Mouse (Mus musculus) layer of hippocampus, adult 2 months (tissue): ENCODE data around the gene Nqo1. TPM values are rescaled to one million over a fixed set of nuclear protein-coding genes. Genes with fewer than 3 reads are reported as not detected.

Source experiments
- DNase-seq, 2 experiments: peaks; one replicate each; pipeline ENCODE4 v3.0.0; 2022; ENCODE audit warnings: low spot score in 2 of 2
- H3K27ac ChIP-seq: fragments of 200-600 bp; 2 replicates; pipeline ENCODE4 v1.8.1; 2022
- H3K4me3 ChIP-seq: fragments of 200-600 bp; 2 replicates; pipeline ENCODE4 v1.8.1; 2022; ENCODE audit warnings: mild to moderate bottlenecking
- CTCF ChIP-seq: fragments of 200-600 bp; conservative IDR thresholded peaks from 2 replicates; pipeline ENCODE4 v1.8.1; 2022; ENCODE audit warnings: antibody characterized with exemption, mild to moderate bottlenecking, moderate library complexity
- long read RNA-seq, 2 experiments: library from polyadenylated mRNA; stranded (forward); transcript quantifications; one replicate each; pipeline ENCODE4 v2.0.0; 2021; ENCODE audit warnings: borderline mapping rate in 2 of 2
- total RNA-seq, 2 experiments: library from RNA; stranded (reverse); gene quantifications; 2 replicates each; pipeline ENCODE4 v1.2.3; 2021

Nqo1 gene
- 1 to 10 TPM; 5.8 to 7.0 TPM for total RNA-seq
- long read RNA-seq, experiment 1, partial matches to known transcripts, result 0 of 2 reads
- long read RNA-seq, experiment 1, other reads (novel, unspliced or antisense), result 0 of 2 reads
- long read RNA-seq, experiment 2, transcript Nqo1-201 (6 exons, 1,553 nt), result major isoform, 5 of 6 reads
- long read RNA-seq, experiment 2, partial matches to known transcripts, result 0 of 6 reads
- long read RNA-seq, experiment 2, other reads (novel, unspliced or antisense), result 1 of 6 reads

DNA sequence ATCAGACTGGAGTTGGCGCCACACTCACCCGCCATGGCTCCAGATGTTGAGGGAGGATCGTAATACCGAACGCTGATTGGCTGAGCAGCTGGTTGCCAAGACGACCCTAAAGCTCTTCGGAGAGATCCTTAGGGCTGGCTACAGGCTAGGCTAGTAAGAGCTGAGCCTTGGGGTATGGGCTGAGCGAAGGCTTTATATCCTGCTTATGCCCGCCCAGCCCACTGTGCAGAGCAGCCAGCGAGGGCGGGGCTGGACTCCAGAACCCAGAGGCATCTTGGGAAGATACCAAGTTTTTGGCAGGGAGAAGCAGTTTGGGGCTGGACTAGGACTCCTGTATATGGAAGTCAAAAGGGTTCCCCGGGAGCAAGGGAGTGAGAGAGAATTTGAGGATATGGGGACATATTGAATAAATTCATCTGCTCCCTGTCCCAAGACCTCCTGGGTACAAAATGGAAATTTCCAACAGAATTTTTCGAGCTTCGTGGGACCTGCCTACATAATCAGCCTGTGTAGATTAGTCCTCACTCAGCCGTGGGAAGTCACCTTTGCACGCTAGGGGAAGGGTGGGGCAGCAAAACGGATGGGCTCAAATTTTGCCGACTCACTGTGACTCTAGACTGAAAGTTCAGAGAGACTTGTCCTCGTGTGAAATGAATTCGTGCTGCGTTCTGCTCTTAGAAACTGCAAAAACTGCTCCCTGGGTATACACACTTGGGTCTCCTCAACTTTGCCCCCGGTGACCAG lies at the start of gene Nqo1:
Nqo1 (minus strand) TSS at position 169 of the 744 bp plus-strand sequence.
- H3K4me3 ChIP-seq, result peak within 1 kb of the TSS; percentile 54
- no peak for TF ChIP-seq CTCF
- peak within 1 kb of the TSS; percentile 73 for H3K27ac ChIP-seq
- peak; percentile 44 to 55 for DNase-seq

DNA sequence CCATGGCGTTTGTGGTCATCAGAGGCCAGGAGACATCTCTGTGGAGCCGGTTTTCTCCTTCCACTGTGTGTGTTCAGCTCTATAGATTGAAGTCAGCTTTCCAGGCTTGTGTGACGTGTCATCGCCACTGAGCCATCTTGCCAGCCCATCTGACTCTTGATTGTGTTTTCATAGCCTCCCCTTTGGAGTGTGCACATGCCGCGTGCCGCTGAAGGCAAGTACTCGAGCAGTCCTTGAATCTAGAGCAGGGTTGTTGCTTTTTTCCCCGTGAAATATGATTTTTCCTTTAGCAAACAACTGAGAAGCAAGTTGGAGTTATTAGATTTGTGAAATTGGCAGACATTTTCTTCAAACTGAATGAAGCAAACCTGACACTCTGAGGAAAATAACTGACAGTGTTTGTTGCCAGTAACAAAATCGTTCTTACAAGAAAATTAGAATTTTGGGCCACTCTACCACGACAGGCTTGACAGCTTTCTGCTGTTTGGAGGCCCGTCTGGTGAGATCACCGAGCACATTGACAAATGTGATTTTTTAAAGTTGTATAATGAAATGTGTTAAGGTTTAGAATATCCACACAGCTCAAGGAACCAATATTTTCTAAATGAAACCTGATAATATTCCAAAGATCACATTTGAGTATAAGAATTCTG lies 48.5 kb upstream of the Nqo1 start:
- Histone ChIP-seq H3K4me3 (no peak overlapping the region), H3K27ac (no peak overlapping the region)
- DNase-seq, result no peak
- no peak for TF ChIP-seq CTCF

DNA sequence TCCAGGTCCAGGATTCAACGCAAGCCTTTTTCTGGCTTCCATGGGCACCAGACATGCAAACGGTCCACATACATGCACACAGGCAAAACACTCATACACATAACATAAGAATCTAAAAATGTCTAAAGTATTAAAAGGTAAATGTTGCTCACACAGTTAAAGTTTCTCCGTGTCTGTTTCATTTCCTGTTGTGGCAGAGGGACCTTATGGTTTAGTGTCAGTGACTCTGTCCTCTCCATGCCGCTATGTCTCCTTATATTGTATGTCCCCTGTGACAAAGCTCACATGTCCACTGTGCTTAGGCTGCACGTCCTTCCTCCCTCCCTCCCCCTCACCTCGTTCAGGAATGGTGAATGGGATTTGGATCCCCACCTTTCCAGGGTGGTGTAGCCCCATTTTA lies 46.6 kb upstream of the Nqo1 start:
- H3K4me3 ChIP-seq, result no peak overlapping the region
- TF ChIP-seq CTCF, result no peak
- no peak for DNase-seq
- no peak overlapping the region for H3K27ac ChIP-seq

DNA sequence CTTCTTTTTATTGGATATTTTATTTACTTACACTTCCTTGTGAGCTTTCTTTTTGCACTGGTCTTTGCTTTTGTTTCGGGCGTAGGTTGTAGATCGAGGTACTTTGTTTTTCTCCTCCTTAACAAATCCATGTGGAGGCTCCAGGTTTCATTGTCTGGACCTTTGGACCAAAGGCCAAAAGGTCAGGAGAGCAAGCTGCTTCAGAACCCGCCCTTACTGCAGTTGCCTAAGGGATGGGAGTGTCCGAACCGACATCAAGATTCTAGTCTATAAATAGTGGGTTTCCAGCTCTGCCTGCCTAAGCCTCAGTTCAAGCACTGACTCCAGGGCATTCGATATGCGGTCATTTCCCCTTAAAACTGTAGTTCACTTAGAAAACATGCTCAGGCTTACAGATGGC lies 46.1 kb upstream of the Nqo1 start:
- H3K27ac ChIP-seq, result no peak overlapping the region
- DNase-seq, result no peak
- no peak overlapping the region for H3K4me3 ChIP-seq
- no peak for TF ChIP-seq CTCF

DNA sequence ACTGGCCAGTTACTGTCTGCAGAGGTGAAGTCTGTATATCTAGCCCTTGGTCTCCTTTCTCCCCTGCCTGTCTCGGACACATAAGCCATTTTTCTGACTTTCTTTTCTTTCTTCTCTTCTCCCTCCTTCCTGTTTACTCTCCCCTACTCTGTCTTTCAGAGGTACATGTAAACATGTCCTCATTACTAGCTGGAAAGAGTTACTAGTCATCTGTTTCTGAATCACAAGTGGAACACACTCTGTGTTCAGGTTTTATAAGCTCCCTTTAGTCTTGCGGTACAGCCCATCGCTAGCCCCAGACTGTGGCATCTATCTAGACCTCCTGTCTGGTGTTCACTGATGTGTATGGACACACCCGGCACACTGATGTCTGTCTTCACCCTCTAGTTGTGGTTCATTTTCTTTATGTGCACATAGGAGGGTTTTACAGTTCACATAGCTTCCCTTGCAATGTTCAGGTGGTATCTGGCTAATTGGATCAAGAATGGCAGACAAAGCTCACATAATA lies 45.4 kb upstream of the Nqo1 start:
- no peak for TF ChIP-seq CTCF
- Histone ChIP-seq H3K27ac (no peak overlapping the region), H3K4me3 (no peak overlapping the region)
- DNase-seq, result no peak

DNA sequence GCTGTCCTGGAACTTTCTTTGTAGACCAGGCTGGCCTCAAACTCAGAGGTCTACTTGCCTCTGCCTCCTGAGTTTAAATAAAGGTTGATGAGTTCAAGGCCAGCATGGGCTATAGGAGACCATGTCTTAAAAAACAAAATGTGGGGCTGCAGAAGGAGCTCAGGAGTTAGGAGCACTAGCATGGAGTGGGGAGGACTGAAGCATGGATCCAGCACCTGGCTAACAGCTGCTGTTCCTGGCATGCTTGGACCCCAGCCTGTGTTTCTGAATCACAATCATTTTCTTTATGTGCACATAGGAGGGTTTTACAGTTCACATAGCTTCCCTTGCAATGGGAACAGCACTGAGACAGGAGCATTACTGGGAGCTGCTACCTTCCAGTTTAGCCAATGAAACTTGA lies 44.7 kb upstream of the Nqo1 start:
- DNase-seq, result no peak
- H3K4me3 ChIP-seq, result no peak overlapping the region
- no peak for TF ChIP-seq CTCF

DNA sequence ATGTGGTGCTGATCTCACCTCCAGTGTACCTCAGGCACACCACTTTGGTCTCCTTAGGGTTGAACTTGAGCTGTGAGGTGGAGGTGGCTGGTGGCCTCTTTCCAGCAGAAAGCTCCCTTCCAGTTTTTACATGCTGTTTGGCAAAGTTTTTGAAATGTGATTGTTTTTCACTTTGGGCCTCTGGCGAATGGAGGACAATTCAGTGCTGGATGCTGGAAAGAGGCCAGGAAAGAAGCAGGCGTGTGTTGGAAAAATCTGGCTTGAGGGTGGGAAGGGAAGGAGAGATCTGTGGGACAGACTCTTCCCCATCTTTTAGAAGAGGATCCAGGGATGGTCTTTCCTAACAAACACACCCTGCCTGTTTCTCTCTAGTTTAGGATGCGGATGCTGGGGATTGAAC lies 41.6 kb upstream of the Nqo1 start:
- no peak overlapping the region for H3K4me3 ChIP-seq
- no peak overlapping the region for H3K27ac ChIP-seq
- DNase-seq, result no peak
- no peak for TF ChIP-seq CTCF

More for the DNA sequence above, 44.7 kb upstream of the Nqo1 start:
- H3K27ac ChIP-seq, result no peak overlapping the region

DNA sequence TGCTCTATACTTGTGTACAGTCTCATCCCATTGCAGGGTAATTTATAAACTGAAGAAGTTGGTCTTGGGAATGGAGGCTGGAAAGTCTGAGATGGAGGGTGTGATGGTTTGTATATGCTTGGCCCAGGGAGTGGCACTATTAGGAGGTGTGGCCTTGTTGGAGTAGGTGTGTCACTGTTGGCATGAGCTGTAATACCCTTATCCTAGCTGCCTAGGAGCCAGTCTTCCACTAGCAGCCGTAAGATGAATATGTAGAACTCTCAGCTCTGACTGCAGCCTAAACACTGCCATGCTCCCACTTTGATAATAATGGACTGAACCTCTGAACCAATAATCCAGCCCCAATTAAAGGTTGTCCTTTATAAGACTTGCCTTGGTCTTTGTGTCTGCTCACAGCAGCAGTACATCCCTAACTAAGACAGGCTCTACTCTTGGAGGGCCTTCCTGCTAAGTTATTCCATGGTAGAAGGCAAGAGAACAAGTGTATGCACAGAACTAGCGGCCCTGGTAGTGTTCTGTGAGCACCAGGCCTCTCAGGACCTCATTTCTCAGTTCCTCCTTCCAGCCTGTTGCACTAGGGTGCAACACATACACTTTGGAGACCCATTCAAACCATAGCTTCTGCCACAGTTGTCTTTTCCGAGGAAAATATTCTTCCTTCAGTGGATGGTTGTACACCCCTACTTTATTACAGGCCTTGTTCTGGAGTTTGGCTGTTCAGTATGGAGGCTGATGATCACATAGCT lies 37.0 kb upstream of the Nqo1 start:
- Histone ChIP-seq H3K4me3 (no peak overlapping the region), H3K27ac (no peak overlapping the region)
- DNase-seq, result no peak
- no peak for TF ChIP-seq CTCF

DNA sequence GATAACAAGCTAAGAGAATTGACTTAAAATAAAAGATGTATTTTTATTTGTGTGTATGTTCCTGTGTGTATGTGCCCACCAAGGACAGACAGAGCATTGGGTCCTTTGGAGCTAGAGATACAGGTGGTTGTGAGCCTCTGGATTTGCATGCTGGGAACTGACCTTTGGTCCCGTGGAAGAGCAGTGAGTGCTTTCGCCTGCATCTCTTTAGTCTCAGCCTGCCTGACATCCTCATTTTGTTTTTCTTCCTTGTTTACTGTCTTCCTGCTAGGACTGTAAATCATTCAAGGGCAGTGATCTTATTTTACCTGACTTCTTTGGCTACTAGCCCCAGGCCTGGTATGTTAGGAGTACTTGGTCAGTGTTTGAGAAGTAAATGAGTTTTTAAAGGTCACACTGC lies 34.7 kb upstream of the Nqo1 start:
- no peak overlapping the region for H3K27ac ChIP-seq
- DNase-seq, result no peak
- no peak for TF ChIP-seq CTCF
- H3K4me3 ChIP-seq, result no peak overlapping the region

DNA sequence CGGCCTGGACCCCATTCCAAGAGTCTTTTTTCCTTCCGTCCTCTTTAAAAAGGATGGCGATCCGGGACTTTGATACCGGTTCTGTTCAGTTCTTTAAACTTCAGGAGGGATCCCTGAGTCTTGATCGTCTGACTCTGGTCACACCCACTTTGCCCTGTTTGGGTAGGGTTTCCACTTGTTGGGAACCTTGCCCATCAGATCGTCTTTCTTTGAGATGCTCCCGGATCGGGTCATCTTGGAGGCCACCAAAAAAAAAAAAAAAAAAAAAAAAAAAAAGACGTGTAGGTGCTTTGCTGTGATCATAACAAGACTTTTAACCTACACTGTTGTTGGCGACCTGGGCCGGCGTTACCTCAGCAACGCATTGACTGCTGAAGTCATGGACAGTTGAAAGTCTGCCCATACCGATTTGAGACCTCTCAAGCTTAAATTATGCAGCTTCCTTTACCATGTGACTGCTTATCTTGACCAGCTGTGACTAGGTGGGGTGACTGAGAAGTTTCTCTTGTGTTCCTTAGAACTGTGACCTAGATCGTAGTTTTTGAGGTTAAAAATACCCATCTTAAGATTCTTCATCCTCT lies 33.9 kb upstream of the Nqo1 start:
- Histone ChIP-seq H3K27ac (peak overlapping the region; percentile 91), H3K4me3 (peak overlapping the region; percentile 93)
- no peak for DNase-seq
- no peak for TF ChIP-seq CTCF

DNA sequence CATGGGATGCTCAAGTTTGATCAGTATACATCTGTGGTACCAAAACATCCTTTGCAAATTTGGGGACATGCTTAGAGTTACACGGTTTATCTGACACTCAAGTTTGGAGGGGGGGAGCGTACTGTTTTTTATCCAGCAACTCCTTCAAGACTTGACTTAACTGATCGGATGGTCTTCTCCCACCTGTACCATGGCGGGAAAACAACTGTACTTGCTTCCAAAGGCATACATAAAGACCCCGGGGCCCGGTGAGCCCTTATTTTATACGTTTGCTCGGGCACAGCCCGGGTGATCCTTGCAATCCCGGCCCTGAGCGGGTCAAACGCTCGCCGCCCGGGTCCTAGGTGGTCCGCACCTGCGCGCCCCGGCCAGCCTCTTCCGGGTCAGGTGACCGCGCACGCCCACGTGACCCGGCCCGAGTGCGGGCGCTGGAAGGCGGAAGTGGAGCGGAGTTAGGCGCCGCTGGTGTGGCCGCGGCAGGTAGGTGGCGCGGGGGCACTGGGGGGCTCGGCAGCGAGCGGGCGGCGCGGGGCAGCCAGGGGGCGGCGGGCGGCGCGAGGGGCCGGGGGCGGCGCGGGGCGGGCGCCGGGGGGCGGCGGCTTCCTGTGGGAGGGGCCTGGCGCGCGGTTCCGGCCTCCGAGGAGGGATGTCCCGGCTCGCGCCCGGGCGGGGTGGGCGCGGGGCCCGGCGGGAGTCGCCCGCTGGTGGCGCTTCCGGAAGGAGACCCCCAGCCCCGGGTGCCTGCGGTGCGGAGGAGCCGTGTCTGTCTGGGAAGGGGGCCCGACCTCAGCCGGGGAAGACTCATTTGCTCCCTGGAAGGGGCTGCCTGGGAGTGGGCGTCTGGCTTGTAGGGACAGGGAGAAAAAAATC lies 33.2 kb upstream of the Nqo1 start, which contains the start of gene Wwp2:
Wwp2 (plus strand) TSS at position 404 of the 870 bp plus-strand sequence.
- Histone ChIP-seq H3K27ac (peak within 1 kb of the TSS; percentile 91), H3K4me3 (peak within 1 kb of the TSS; percentile 93)
- no peak for TF ChIP-seq CTCF
- peak; percentile 49 to 52 for DNase-seq

DNA sequence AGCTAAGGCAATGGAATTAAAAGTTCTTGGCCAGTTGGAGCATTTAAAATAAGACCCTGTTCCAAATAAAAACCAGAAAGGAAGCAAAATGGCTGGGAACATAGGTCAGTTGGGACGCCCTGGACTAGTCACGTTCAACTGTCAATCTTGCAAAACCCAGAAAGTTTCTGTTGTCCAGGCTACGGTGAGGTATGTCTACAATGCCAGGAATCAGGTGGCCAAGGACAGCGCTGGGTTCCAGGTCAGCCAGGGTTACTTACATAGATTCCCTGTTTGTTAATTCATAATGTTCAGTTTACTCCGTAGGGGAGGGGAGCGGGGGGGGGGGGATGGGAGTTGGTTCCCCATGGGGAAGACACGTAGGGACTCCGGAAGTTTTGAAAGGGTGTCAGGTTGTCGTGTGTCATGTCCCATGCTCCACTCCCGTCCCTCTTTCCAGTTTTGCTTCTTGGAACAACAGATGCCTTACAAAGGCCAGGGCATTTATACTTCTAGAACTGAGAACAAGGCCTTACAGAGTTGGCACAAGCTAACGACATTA lies 32.5 kb upstream of the Nqo1 start:
- DNase-seq, result no peak
- H3K4me3 ChIP-seq, result peak overlapping the region; percentile 93
- no peak for TF ChIP-seq CTCF
- no peak overlapping the region for H3K27ac ChIP-seq
